Mouse (Mus musculus): Measurements from ENCODE around the gene Bud13. TPM values are rescaled to one million over a fixed set of nuclear protein-coding genes. Genes with fewer than 3 reads are reported as not detected.

The Bud13 gene
- 8.0 and 9.0 TPM in 2 replicates for polyA plus RNA-seq (2012; rRNA removed)

GRCm38 (mm10) chr9:46282631-46283436 lies at the start of gene Bud13:
Gene Bud13 (plus strand): TSS chr9:46283008.
- Histone ChIP-seq H3K27me3 (ENCODE audit: control insufficient read depth, insufficient read depth, low read length) (no peaks in the 10 kb centered on the region), H3K36me3 (ENCODE audit: control insufficient read depth, insufficient read depth, low read length) (peaks cover 30% of the 10 kb centered on the region), H3K4me3 (ENCODE audit: extremely low read depth, insufficient read depth, insufficient read length) (peak within 1 kb of the TSS; percentile 81), H3K27ac (ENCODE audit: insufficient read depth, low read length) (peak within 1 kb of the TSS; percentile 82), H3K4me1 (ENCODE audit: control insufficient read depth, insufficient read depth, insufficient read length) (no peaks in the 10 kb centered on the region; the same call in 1 of the 2 replicates)
- TF ChIP-seq CTCF (IDR thresholded peaks at IDR 0.05; ENCODE audit: extremely low read depth, insufficient read depth, insufficient read length, insufficient replicate concordance) (no peak), POLR2A (IDR thresholded peaks at IDR 0.05; ENCODE audit: low read depth, low read length) (peak; percentile 73)
- under 1% methylated on average over 55 of the region's 55 CpGs for WGBS
- peak; percentile 89 to 96 for DNase-seq (ENCODE audit: low read depth in 1 of 2, low spot score in 2 of 2)

- Histone ChIP-seq H3K27me3 (ENCODE audit: control insufficient read depth, insufficient read depth, low read length) (no peaks in the 10 kb centered on the region), H3K4me1 (ENCODE audit: control insufficient read depth, insufficient read depth, insufficient read length) (no peaks in the 10 kb centered on the region), H3K27ac (ENCODE audit: insufficient read depth, low read length) (no peak overlapping the region), H3K4me3 (ENCODE audit: extremely low read depth, insufficient read depth, insufficient read length) (no peak overlapping the region), H3K36me3 (ENCODE audit: control insufficient read depth, insufficient read depth, low read length) (no peaks in the 10 kb centered on the region)
- TF ChIP-seq POLR2A (IDR thresholded peaks at IDR 0.05; ENCODE audit: low read depth, low read length): no peak
- DNase-seq (ENCODE audit: low read depth in 1 of 2, low spot score in 2 of 2): no peak
- WGBS: 89% methylated on average over 6 of the region's 6 CpGs
Measured at GRCm38 (mm10) chr9:46235196-46235595, 47.6 kb upstream of the Bud13 start.

GRCm38 (mm10) chr9:46235596-46235648 lies 47.4 kb upstream of the Bud13 start, which contains the start of gene Apoc3:
Gene Apoc3 (minus strand): TSS chr9:46235636.
- TF ChIP-seq CTCF (IDR thresholded peaks at IDR 0.05; ENCODE audit: extremely low read depth, insufficient read depth, insufficient read length, insufficient replicate concordance) (no peak), POLR2A (IDR thresholded peaks at IDR 0.05; ENCODE audit: low read depth, low read length) (no peak)
- no peak within 1 kb of the TSS for H3K4me3 ChIP-seq (ENCODE audit: extremely low read depth, insufficient read depth, insufficient read length)
- no peaks in the 10 kb centered on the region for H3K27me3 ChIP-seq (ENCODE audit: control insufficient read depth, insufficient read depth, low read length)
- no peak within 1 kb of the TSS for H3K27ac ChIP-seq (ENCODE audit: insufficient read depth, low read length)
- H3K4me1 ChIP-seq (ENCODE audit: control insufficient read depth, insufficient read depth, insufficient read length): no peaks in the 10 kb centered on the region
- no peaks in the 10 kb centered on the region for H3K36me3 ChIP-seq (ENCODE audit: control insufficient read depth, insufficient read depth, low read length)
- DNase-seq (ENCODE audit: low read depth in 1 of 2, low spot score in 2 of 2): no peak

- H3K4me1 ChIP-seq (ENCODE audit: control insufficient read depth, insufficient read depth, insufficient read length): no peaks in the 10 kb centered on the region
- H3K27ac ChIP-seq (ENCODE audit: insufficient read depth, low read length): no peak overlapping the region
- H3K36me3 ChIP-seq (ENCODE audit: control insufficient read depth, insufficient read depth, low read length): no peaks in the 10 kb centered on the region
- H3K27me3 ChIP-seq (ENCODE audit: control insufficient read depth, insufficient read depth, low read length): no peaks in the 10 kb centered on the region
- TF ChIP-seq POLR2A (IDR thresholded peaks at IDR 0.05; ENCODE audit: low read depth, low read length) (no peak), CTCF (IDR thresholded peaks at IDR 0.05; ENCODE audit: extremely low read depth, insufficient read depth, insufficient read length, insufficient replicate concordance) (no peak)
- DNase-seq (ENCODE audit: low read depth in 1 of 2, low spot score in 2 of 2): no peak
- 91% methylated on average over 4 of the region's 4 CpGs for WGBS
- no peak overlapping the region for H3K4me3 ChIP-seq (ENCODE audit: extremely low read depth, insufficient read depth, insufficient read length)
Measured at GRCm38 (mm10) chr9:46235649-46236048, 47.2 kb upstream of the Bud13 start.

DNA sequence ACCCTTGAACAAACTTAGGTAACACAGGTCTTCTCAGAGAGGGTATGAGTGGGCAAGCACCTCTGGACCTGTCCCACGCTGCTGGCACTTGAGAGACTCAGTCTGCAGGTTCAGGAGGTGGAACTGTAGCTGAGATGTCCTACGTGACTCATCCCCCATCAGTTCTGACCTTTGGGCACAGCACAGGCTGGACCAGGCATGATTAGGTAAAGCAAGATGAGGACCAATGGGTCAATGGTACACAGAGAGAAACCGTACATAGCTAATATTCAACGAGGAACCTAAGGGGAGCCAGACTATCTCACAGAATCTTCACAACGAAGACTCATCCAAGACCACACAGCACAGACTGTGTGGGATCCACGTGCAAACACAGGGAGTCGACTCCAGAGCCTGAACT lies 44.0 kb upstream of the Bud13 start:
- no peaks in the 10 kb centered on the region for H3K27me3 ChIP-seq (ENCODE audit: control insufficient read depth, insufficient read depth, low read length)
- H3K4me3 ChIP-seq (ENCODE audit: extremely low read depth, insufficient read depth, insufficient read length): no peak overlapping the region
- no peaks in the 10 kb centered on the region for H3K36me3 ChIP-seq (ENCODE audit: control insufficient read depth, insufficient read depth, low read length)
- no peak for TF ChIP-seq CTCF (IDR thresholded peaks at IDR 0.05; ENCODE audit: extremely low read depth, insufficient read depth, insufficient read length, insufficient replicate concordance)
- TF ChIP-seq POLR2A (IDR thresholded peaks at IDR 0.05; ENCODE audit: low read depth, low read length): no peak
- no peaks in the 10 kb centered on the region for H3K4me1 ChIP-seq (ENCODE audit: control insufficient read depth, insufficient read depth, insufficient read length)
- DNase-seq (ENCODE audit: low read depth in 1 of 2, low spot score in 2 of 2): no peak
- no peak overlapping the region for H3K27ac ChIP-seq (ENCODE audit: insufficient read depth, low read length)
- 86% methylated on average over 7 of the region's 7 CpGs for WGBS

- WGBS: 70% methylated on average over 7 of the region's 7 CpGs
- H3K4me3 ChIP-seq (ENCODE audit: extremely low read depth, insufficient read depth, insufficient read length): no peak within 1 kb of the TSS
- TF ChIP-seq POLR2A (IDR thresholded peaks at IDR 0.05; ENCODE audit: low read depth, low read length): no peak
- TF ChIP-seq CTCF (IDR thresholded peaks at IDR 0.05; ENCODE audit: extremely low read depth, insufficient read depth, insufficient read length, insufficient replicate concordance): no peak
Measured at GRCm38 (mm10) chr9:46240526-46241153, 42.2 kb upstream of the Bud13 start, which contains the start of gene Apoa4. Gene Apoa4 (plus strand): TSS chr9:46240696.

DNA sequence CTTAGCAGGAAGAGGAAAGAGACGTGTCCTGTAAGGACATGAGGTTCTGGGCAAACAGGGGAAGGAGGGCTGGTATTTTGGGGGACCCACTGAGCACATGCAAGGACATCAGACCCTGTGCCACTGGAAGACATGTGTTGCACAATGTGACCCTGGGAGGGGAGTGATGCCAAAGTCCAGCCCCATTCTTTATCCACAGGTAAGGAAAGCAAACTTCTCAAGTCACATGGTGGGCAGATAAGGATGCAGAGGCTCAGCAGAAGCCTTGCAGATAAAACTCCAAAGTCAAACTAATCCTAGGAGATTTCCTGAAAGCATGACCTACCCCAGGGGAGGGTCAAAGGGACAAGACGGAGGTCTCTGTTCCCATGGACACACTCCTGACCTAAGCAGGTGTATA lies 41.0 kb upstream of the Bud13 start:
- DNase-seq (ENCODE audit: low read depth in 1 of 2, low spot score in 2 of 2): no peak
- Histone ChIP-seq H3K27ac (ENCODE audit: insufficient read depth, low read length) (no peak overlapping the region), H3K4me3 (ENCODE audit: extremely low read depth, insufficient read depth, insufficient read length) (no peak overlapping the region), H3K4me1 (ENCODE audit: control insufficient read depth, insufficient read depth, insufficient read length) (no peaks in the 10 kb centered on the region), H3K36me3 (ENCODE audit: control insufficient read depth, insufficient read depth, low read length) (no peaks in the 10 kb centered on the region), H3K27me3 (ENCODE audit: control insufficient read depth, insufficient read depth, low read length) (no peaks in the 10 kb centered on the region)
- WGBS: 85% methylated on average over 2 of the region's 2 CpGs
- no peak for TF ChIP-seq CTCF (IDR thresholded peaks at IDR 0.05; ENCODE audit: extremely low read depth, insufficient read depth, insufficient read length, insufficient replicate concordance)
- no peak for TF ChIP-seq POLR2A (IDR thresholded peaks at IDR 0.05; ENCODE audit: low read depth, low read length)

More at GRCm38 (mm10) chr9:46240526-46241153, 42.2 kb upstream of the Bud13 start, which contains the start of gene Apoa4:
- H3K27me3 ChIP-seq (ENCODE audit: control insufficient read depth, insufficient read depth, low read length): no peaks in the 10 kb centered on the region
- no peaks in the 10 kb centered on the region for H3K36me3 ChIP-seq (ENCODE audit: control insufficient read depth, insufficient read depth, low read length)
- H3K27ac ChIP-seq (ENCODE audit: insufficient read depth, low read length): no peak within 1 kb of the TSS
- DNase-seq (ENCODE audit: low read depth in 1 of 2, low spot score in 2 of 2): no peak
- no peaks in the 10 kb centered on the region for H3K4me1 ChIP-seq (ENCODE audit: control insufficient read depth, insufficient read depth, insufficient read length)

Measured in spleen, adult 2 months (tissue).